Mouse (Mus musculus) bone marrow macrophage, adult 2 months (primary cell): ENCODE results near the gene Ppp6r3. TPM values are rescaled to one million over a fixed set of nuclear protein-coding genes. Genes with fewer than 3 reads are reported as not detected.
"Not testable (repeated sequence)": the region's sequence is repeated elsewhere in the genome, so short reads cannot be mapped to it uniquely, and the experiment has no call there.

ENCODE experiments used
- H3K27ac ChIP-seq: 2 replicates; pipeline ENCODE4 v1.5.1; 2012; ENCODE audit warnings: low read depth, low read length; ENCODE audit not compliant: insufficient read depth
- H3K4me1 ChIP-seq: 2 replicates; pipeline ENCODE4 v1.6.1; 2012; ENCODE audit warnings: low read length; ENCODE audit not compliant: control insufficient read depth, insufficient read depth
- H3K4me3 ChIP-seq: 2 replicates; pipeline ENCODE4 v1.5.1; 2012; ENCODE audit warnings: mild to moderate bottlenecking, low read length, moderate library complexity; ENCODE audit not compliant: insufficient read depth
- CTCF ChIP-seq: IDR thresholded peaks from 2 replicates; pipeline ENCODE4 v1.5.1; 2012; ENCODE audit warnings: low read depth, mild to moderate bottlenecking, low read length, moderate library complexity
- POLR2A ChIP-seq: IDR thresholded peaks from 2 replicates; pipeline ENCODE4 v1.6.1; 2012; ENCODE audit warnings: mild to moderate bottlenecking, low read depth, low read length, borderline replicate concordance
- polyA plus RNA-seq: library from polyadenylated mRNA; stranded (reverse); fragments of >200 nt; gene quantifications from 2 replicates; pipeline ENCODE4 v1.2.4, GENCODE M21; 2012; ENCODE audit not compliant: missing spikeins, insufficient read depth, insufficient read length

Ppp6r3 gene
- polyA plus RNA-seq, 1 experiment = 56.1 TPM

DNA sequence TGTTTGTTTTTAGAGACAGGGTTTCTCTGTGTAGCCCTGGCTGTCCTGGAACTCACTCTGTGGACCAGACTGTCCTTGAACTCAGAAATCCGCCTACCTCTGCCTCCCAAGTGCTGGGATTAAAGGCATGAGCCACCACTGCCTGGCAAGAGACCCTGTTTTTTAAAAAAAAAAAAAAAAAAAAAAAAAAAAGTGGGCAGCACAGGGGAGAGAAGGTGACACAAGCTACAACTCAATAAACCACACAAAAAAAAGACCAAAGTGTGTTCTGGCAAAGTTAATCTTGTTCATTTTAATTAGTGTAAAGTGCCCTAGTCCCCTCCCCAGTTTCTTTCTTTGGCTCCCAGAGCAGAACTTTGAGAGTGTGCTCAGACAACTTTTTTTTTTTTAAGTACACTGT lies 26.3 kb downstream of the Ppp6r3 start:
- peaks cover 21% of the 10 kb centered on the region for H3K4me1 ChIP-seq
- TF ChIP-seq CTCF (no peak), POLR2A (no peak)
- no peak overlapping the region for H3K27ac ChIP-seq

DNA sequence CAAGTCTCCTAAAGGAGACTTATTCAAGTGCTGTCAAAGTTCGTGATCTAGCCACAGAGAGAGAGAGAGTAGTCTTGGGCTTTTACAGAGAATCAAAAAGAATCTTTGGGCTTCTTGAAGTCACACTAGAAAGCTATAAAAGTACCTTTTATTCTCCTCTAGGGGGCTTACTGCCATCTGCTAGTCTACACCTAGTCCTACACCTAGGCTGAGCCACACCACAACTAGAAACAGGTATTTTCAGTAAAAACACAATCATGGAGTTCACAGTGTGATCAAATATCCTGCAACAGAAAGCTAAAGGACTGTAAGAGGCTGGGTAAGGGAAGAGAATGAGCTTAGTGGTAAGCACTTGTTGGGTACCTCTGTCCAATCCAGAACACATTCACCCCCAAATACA lies 27.2 kb downstream of the Ppp6r3 start:
- Histone ChIP-seq H3K4me3 (no peak overlapping the region), H3K4me1 (peaks cover 26% of the 10 kb centered on the region), H3K27ac (no peak overlapping the region)
- TF ChIP-seq POLR2A (no peak), CTCF (no peak)

More for the DNA sequence above, 26.3 kb downstream of the Ppp6r3 start:
- no peak overlapping the region for H3K4me3 ChIP-seq

DNA sequence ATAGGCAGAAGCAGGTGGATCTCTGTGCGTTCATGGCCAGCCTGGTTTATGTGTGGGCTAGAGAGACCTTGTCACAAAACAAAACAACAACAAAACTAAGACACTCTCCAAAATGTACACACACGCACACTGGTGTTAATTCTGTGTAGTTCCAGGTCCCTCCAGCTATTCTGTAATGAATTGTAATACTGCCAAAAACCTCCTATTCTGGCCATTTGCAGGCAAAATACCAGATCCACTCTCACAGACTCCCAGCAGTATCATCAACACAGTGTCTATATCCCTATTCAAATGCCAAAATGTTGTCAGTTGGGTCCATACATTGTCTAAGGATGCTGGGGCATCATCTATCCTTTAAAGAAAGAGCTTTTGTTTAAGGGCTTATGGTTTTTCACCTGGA lies 30.6 kb downstream of the Ppp6r3 start:
- TF ChIP-seq CTCF (no peak), POLR2A (no peak)
- Histone ChIP-seq H3K4me1 (peaks cover 27% of the 10 kb centered on the region), H3K4me3 (no peak overlapping the region), H3K27ac (no peak overlapping the region)

DNA sequence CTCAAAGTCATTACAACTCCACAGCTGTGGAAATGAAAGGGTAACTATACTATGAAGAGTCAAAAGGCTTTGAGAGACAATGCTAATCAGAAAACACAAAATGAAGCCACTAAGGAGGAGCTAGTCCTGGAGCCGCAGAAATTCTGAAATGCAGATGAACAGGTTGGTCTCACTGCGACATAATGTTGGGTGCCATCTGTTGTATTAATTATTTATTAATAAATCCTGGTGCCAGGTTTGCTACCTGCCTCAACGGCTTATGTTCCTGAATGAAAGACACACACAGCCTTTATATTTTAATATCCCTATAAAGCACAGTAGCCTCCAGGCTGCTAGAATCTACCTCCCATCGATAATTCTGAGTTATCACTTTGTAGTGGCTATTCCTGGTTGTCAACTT lies 33.0 kb downstream of the Ppp6r3 start:
- no peak overlapping the region for H3K4me3 ChIP-seq
- peaks cover 43% of the 10 kb centered on the region for H3K4me1 ChIP-seq
- no peak overlapping the region for H3K27ac ChIP-seq
- TF ChIP-seq POLR2A (no peak), CTCF (no peak)

DNA sequence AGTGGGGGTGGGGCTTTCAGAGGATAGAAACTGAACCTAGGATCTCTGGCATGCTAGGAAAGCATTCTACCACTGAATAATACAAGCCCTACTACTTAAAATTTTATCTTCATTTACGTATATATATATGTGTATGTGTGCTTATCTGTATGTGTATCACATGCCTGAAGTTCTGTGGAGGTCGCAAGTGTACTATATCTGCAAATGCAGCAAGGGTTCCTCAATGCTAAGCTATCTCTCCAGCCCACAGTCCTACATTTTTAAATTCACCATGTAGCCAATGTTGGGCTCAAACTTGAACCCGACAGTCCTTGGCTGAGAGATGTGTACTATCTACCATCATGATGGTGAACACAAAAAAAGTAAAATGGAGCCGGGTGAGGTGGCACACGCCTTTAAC lies 34.6 kb downstream of the Ppp6r3 start:
- TF ChIP-seq POLR2A (no peak), CTCF (no peak)
- Histone ChIP-seq H3K4me3 (no peak overlapping the region), H3K4me1 (peaks cover 50% of the 10 kb centered on the region), H3K27ac (no peak overlapping the region)

DNA sequence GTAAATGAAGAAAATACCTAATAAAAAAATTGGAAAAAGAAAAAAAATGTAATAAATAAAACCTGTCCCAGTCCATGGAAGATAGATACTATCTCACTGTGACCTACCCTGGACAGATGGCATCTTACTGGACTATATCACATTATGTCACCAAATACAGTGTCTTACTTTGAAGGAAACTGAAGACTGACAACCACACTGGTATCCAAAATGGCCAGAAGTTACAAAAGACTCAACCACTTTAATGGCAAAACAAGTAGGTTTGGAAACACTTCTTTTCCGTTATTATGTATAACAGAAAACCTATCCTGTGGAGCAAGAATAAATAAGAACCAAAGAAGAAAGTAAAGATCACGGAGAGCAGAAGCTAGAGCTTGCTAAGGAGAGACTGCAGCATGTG lies 35.3 kb downstream of the Ppp6r3 start:
- no peak overlapping the region for H3K4me3 ChIP-seq
- TF ChIP-seq POLR2A (no peak), CTCF (no peak)
- peaks cover 46% of the 10 kb centered on the region for H3K4me1 ChIP-seq
- no peak overlapping the region for H3K27ac ChIP-seq

DNA sequence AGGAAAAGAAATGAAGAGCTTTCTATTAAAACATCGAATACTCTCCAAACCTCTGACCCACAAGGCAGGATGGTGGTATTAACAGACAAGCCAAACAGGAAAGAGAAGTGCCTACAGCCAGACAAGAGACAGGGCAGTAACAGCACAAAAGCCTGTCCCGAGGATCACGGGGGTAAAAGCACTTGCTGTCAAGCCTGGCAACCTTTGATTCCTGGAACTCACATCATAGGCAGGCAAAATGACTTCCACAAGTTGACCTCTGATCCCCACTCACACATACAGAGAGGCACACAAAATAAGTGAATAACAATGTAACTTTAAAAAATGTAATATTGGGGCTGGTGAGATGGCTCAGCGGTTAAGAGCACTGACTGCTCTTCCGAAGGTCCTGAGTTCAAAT lies 36.1 kb downstream of the Ppp6r3 start:
- H3K4me3 ChIP-seq = no peak overlapping the region
- TF ChIP-seq CTCF (no peak), POLR2A (no peak)
- H3K27ac ChIP-seq = no peak overlapping the region
- peaks cover 42% of the 10 kb centered on the region for H3K4me1 ChIP-seq

DNA sequence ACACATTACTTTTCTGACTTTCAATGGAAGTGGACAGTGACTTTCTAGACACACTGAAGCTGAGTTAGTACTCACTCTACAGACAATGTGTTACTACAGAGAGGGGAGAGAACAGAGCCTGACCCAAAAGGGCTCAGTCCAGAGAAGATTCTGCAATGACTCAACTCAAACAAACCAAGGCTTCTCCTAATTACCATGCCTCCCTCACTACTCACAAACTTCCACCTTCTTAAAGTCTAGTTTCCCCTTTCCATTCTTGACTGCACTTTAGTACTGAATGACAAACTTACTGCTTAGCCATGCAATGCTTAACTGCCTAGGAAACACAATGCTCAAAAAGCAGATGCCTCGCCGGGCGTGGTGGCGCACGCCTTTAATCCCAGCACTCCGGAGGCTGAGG lies 37.9 kb downstream of the Ppp6r3 start:
- Histone ChIP-seq H3K27ac (peak overlapping the region; percentile 33), H3K4me1 (peaks cover 35% of the 10 kb centered on the region), H3K4me3 (no peak overlapping the region)
- TF ChIP-seq CTCF (no peak), POLR2A (no peak)

DNA sequence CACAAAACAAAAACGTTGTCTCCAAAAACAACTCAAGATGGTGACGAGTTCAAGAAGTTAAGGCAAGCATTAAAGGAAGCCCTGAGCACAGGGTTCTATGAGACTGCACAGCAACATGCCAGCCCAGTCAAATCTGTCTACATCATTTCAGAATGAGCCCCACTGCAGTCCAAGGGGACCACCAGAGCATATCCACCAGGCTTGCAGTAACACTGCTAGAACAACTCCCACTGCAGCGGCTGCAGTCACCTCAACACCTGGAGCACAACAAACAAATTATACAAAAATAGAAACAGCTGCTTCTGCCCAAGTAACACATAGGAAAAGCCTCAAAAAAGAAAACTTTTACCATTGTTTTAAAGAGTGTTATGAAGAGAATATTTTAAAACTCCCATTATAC lies 40.6 kb downstream of the Ppp6r3 start:
- Histone ChIP-seq H3K4me1 (peaks cover 30% of the 10 kb centered on the region), H3K4me3 (no peak overlapping the region), H3K27ac (no peak overlapping the region)
- TF ChIP-seq POLR2A (no peak), CTCF (no peak)

DNA sequence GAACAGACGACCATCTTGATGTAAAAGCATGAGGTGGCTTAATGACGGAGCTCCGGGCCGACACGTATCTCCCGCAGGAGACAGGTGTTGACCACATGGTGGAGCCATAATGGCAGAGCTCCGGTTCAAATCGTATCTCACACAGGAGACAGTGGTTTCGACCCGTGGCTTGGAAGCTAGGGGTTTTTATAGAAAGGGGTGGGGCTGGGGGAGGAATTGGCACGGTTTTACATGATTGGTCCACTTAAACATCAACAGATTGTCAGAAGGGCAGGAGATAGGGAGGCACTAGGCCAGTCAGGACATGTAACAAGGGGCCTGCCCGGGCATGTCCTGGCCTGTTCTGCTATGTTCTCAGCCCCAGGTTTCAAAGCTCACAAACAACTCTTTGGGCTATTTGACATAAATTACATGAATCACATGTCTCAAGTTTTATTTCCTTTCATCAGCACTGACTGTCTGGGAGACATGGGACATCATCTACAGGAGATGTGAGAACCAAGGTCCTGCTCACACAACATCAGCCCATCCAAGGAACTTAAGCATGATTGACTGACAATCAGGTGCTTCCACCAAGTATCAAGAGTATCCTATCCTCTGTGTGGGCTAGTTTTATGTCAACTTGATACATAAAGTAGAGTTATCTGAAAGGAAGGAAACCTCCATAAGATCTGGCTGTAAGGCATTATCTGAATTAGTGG lies 42.1 kb downstream of the Ppp6r3 start:
- not testable (repeated sequence) for H3K27ac ChIP-seq, H3K4me3 ChIP-seq
- H3K4me1 ChIP-seq = peaks cover 19% of the 10 kb centered on the region
